Mouse (Mus musculus) Patski (cell line): ENCODE measurements around the gene Lor. TPM values are rescaled to one million over a fixed set of nuclear protein-coding genes. Genes with fewer than 3 reads are reported as not detected.

Source experiments
- ATAC-seq: fragments of 100-300 bp; one replicate; pipeline ENCODE4 v1.8.0; 2021
- CTCF ChIA-PET: fragments of 350-600 bp; sonication (Branson Sonifier 250); formaldehyde crosslinking; loops from one replicate; lab custom pipeline; 2022; ENCODE audit warnings: inconsistent platforms; lab: Charles Lee
- POLR2A ChIA-PET: fragments of 350-600 bp; sonication (Branson Sonifier 250); formaldehyde crosslinking; loops from one replicate; lab custom pipeline; 2022; ENCODE audit warnings: antibody characterized with exemption, inconsistent platforms; lab: Charles Lee
- DNase-seq: peaks from one replicate; pipeline ENCODE4 v3.0.0-alpha.2; 2011; ENCODE audit warnings: low read depth, low spot score
- H3K27me3 ChIP-seq: fragments of 371-371 bp; one replicate; pipeline ENCODE4 v1.5.1; 2021
- CTCF ChIP-seq: fragments of 100-300 bp; IDR thresholded peaks from one replicate; pipeline ENCODE4 v1.5.1; 2021
- in situ Hi-C: fragments of 300-500 bp; cut with MboI; formaldehyde crosslinking; loops from 3 replicates; pipeline ENCODE4 v1.11.1; 2018; ENCODE audit warnings: low pct_unique_long_range_greater_than_20kb, mixed read lengths
- polyA plus RNA-seq: library from polyadenylated mRNA; unstranded; gene quantifications from one replicate; pipeline ENCODE4 v1.2.3, GENCODE M21; 2021

The Lor gene
- polyA plus RNA-seq, 1 experiment from 2014 or later = not detected

DNA sequence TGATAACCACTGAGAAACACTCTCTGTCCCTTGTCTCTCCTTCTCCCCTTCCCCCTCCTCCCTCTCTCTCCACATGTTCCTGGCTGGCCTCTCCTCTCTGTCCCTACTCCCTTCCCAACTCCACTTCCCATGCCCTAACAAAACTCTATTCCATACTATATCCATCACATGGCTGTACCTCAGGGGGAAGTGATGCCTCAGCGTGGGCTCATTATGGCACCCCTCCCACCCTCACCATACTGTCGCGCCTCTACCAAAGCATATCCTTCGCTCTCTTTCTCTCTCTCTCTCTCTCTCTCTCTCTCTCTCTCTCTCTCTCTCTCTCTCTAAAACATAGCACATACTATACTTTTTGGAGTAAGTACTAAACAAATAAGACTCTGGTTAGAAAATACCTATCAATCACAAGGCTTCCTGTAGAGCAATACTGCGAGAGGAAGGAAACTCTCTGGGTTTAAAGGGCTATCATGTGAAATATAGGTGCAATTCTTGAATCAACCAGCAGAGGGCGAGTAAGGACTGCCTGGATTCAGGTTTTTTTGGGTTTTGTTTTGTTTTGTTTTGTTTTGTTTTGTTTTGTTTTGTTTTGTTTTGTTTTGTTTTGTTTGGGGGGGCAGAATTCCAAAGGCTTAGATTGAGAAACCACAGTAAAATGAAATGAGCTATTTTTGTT, 32.4 kb downstream of the Lor start:
- no peak for ATAC-seq
- H3K27me3 ChIP-seq = peaks cover 37% of the 10 kb centered on the region
- ChIA-PET POLR2A (no interaction called here), CTCF (interaction anchor here (0.7 to 2.0 kb wide), 9 partner anchors 9 to 56 kb away, joined by 3 to 7 read pairs (median 3); no protein-coding TSS in a partner anchor)
- peak; percentile 78 for TF ChIP-seq CTCF
- in situ Hi-C loops = loop anchor here (5.0 kb wide), 1 partner anchor 57 kb away; no protein-coding TSS in a partner anchor
- DNase-seq = no peak

GRCm38 (mm10) chr3:92033892-92034291, 49.0 kb downstream of the Lor start:
- DNase-seq (no peak), ATAC-seq (no peak)
- H3K27me3 ChIP-seq = no peaks in the 10 kb centered on the region
- ChIA-PET CTCF (interaction anchor here (1.0 kb wide), 1 partner anchor 22 kb away, joined by 3 read pairs; no protein-coding TSS in a partner anchor), POLR2A (no interaction called here)
- in situ Hi-C loops = no loop called here
- TF ChIP-seq CTCF = no peak

GRCm38 (mm10) chr3:92033203-92033602, 49.7 kb downstream of the Lor start:
- CTCF ChIA-PET = no interaction called here
- peak; percentile 9 for TF ChIP-seq CTCF
- no peaks in the 10 kb centered on the region for H3K27me3 ChIP-seq
- in situ Hi-C loops = no loop called here
- no peak for ATAC-seq
- no peak for DNase-seq
- POLR2A ChIA-PET = no interaction called here

Other genes with a start within 250 kb of the Lor start
- gene Pglyrp3, start 68.6 kb downstream of the Lor start, polyA plus RNA-seq = not detected
- not detected for gene Prr9, start 40.8 kb upstream of the Lor start, polyA plus RNA-seq
- not detected for gene Lelp1, start 59.6 kb upstream of the Lor start, polyA plus RNA-seq
- not detected for gene Sprr2a1, start 132.7 kb upstream of the Lor start, polyA plus RNA-seq
- gene Sprr2a2, start 132.8 kb upstream of the Lor start, polyA plus RNA-seq = 0.19 TPM
- gene Sprr2a3, start 202.3 kb upstream of the Lor start, polyA plus RNA-seq = not detected
- gene Sprr2b, start 233.5 kb upstream of the Lor start, polyA plus RNA-seq = not detected